Mouse (Mus musculus) brain, embryonic 18.5 days (tissue): Measurements from ENCODE around the gene B020031M17Rik.
"Not testable (repeated sequence)": the region's sequence is repeated elsewhere in the genome, so short reads cannot be mapped to it uniquely, and the experiment has no call there.

Source experiments
- DNase-seq: peaks from one replicate; pipeline ENCODE4 v3.0.0-alpha.2; 2012; ENCODE audit warnings: low read depth, low spot score

Gene B020031M17Rik

DNA sequence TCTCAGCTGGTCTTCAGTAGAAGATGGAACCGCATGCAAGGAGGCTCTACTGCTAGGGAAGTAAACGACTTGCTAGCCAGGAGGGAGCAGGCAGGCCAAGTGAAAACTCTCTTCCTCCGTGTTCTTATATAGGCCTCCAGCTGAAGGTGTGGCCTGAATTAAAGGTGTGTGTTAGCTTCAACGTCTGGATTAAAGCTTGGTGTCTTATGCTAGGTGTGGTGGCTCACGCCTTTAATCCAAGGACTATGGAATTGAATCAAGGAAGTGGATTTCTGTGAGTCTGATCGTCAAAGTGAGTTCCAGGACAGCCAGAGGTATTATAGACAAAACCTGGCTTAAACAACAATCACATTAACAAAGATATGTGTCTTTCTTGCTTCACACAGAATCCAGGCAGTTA, at the start of gene B020031M17Rik:
TSS of gene B020031M17Rik (minus strand) at position 101 of the 400 bp plus-strand sequence.
- DNase-seq: not testable (repeated sequence)

DNA sequence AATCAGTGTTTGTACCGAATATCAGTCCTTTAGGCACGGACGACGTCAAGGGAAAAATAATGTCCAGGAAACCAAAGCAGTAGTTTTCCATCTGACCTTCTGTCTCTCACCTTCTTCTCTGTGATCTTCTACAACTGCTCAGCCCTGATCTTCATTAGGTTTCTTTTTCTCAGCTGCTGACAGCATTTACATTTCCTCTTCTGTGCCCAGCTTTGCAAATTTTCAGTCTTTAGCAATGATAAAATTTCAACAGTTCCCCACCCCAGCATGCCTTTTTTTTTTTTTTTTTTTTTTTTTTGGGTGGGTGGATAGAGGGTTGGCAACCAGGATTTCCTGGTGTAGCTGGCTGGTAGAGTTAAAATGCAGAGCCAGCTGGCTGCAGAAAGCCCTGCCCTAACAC, 48.6 kb upstream of the B020031M17Rik start:
- DNase-seq: not testable (repeated sequence)

DNA sequence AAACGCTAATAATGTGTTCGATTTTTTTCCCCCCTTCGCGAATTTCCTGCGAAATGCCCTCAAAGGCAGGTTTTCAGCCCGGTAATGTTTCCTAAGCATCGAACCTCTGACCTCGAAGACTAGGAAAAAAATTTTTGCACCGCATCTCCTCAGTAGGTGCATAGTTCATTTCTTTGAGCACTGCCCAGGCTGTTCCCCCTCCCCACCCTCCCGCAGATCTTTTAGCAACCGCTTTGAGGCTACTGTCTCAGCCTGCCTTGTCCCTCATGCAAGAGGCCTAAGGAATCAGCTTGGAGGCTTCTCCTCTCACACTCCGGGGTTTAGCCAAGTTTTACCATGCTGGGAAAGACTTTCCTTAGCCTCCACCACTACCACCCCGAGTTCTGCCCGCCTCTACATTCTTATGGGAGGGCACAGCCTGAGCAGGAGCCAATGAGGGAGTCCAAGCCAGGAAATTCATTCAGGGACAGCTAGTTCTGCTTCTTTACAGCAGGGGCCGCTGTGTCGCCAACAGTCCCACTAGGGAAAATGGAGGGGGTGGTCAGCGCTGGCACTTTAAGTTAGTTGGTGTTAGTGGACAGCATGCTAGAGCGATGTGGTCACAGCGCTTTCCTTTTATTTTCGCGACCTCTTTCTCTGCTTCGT, 48.0 kb upstream of the B020031M17Rik start:
- not testable (repeated sequence) for DNase-seq

DNA sequence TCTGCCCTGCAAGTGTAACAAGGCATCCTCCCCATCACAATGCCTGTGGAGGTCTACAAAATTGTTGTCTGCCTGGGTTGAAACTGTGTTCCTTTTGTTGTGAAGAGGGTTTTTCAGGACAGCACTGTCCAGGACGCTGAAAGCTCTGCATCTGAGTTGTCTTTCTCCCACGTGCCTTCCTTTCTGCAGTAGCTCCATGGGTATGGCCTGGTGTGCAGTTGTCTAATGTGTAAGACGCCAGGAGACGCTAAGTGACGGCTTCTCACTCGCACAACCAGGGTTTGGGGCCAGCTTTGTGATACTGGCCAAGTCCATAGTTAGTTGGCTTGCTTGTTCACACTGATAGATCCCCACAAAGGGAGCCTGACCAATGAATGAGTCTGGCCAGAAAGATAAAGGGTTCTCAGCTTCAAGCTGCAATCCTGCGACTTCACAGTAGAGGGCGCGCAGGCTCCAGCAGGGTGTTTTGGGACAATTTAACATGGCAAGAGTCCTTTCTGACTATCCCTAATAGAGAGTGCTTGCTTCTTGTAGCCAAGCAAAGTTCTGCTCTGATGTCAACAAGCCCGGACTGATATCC, 41.4 kb upstream of the B020031M17Rik start:
- not testable (repeated sequence) for DNase-seq

DNA sequence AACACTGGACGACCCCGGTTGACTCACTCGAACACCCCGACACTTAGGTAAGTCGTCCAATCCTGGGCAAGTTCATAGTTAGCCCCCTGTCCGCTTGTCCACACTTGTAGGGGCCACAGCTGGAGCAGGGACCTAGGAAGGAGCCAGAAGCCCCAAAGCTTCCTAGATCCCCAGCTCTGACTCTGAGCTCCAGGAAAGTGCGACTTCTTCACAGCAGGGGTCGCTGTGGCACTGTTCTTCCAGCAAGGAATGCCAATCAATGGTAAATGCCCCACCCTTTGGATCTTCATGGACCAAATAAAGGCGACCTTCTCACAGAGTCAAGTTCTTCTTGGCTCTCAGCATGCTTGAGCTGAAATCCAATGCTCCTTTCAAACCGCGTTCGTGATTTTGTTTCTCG, 40.7 kb upstream of the B020031M17Rik start:
- not testable (repeated sequence) for DNase-seq

DNA sequence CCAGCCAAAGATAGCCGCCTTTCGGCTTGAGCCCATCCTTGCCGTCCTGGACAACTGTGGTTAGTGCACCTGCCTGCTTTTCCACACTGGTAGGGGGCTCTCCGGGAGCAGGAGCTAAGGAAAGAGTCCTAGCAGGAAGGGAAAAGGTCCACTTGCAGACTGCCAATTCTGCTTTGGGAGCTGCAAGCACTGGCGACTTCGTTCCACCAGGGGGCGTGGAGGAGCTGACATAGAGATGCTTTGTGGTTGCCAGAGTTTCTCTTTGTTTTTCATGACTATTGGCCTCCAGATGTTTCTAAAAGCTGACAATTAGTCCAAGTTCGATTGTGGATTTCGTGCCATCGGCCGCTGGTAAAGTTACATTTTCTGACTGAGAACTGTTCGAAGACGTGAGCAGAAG, 18.6 kb upstream of the B020031M17Rik start:
- not testable (repeated sequence) for DNase-seq

DNA sequence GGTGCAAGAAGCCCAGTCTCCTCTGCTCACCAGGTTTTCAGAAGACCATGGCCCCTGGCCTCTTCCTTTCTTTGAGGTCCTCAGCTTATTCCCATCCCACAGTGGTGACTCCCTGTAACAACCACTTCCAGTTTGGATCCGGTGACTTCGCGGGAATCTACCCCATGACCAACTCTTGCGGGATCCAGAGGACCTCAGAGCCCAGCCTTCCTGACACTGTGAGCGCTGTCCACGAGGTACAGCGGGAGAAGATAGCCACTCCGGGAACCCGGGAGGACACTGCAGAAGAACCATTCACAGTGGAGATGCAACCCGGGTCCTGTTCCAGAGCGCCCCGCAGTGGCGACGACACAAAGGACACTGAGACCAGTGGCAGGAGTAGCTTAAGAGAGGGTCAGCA, 17.6 kb upstream of the B020031M17Rik start:
- DNase-seq: not testable (repeated sequence)

DNA sequence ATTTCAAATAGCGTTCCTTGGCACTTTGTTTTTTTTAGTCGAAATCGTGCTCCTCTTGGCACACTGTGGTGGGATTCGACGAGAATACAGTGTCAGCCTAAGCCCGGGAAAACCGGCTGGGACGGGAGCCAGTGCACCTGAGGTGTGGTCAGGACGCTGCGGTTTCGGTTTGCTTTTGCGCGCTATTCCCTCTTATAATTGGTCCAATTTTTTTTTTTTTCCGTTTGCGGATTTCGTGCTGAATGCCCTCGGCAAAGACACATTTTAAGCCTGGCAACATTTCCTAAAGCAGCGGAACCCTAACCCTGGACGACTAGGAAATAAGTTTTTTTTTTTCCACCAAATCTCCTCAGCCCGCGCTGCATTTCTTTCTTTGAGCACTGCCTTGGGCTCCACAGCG, 15.4 kb upstream of the B020031M17Rik start:
- DNase-seq: not testable (repeated sequence)

DNA sequence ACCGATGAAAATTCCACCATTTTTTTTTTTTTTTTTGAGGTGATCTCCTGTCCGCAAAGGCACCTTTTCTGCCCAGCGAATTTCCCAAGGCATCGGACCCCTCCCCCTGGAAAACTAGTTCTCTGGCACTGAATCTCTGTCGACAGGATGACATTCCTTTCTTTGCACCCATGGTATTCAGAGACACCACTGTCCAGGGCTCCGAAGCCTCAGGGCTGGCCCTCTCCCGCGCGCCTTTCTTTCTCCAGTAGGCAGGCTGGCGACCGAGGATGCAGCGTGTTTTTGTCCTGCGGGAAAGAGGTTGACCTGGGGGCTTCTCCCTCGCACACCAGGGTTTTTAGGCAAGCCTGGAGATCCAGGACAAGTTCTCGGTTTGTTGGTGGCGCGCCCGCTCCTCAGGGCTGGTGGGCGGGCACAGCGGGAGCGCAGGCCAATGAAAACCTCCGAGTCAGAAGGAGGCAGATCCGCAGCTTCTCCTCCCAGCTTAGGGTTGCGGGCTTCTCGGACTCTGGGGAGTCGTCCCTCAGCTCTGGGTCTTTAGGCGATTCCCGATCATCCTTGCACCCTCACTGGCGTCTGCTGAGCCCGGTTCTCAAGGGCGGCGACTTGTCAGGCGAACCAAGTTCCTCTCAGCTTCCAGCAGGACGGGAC, 14.8 kb upstream of the B020031M17Rik start:
- DNase-seq: not testable (repeated sequence)

DNA sequence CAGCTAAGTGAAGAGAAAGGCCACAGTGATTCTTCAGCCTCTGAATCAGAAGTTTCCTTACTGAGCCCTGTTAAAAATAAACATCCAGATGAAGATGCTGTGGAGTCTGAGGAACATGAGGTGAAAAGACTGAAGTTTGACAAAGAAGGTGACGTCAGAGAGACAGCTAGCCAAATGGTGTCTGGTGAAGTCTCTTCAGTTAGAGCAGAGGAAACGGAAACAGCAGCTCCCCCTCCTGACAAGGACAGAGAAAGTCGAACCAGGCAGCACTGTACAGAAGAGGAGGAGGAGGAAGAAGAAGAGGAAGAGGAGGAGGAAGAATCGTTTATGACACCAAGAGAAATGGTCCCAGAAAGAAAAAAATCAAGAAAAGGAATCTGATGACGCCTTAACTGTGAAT, 12.2 kb upstream of the B020031M17Rik start:
- not testable (repeated sequence) for DNase-seq

DNA sequence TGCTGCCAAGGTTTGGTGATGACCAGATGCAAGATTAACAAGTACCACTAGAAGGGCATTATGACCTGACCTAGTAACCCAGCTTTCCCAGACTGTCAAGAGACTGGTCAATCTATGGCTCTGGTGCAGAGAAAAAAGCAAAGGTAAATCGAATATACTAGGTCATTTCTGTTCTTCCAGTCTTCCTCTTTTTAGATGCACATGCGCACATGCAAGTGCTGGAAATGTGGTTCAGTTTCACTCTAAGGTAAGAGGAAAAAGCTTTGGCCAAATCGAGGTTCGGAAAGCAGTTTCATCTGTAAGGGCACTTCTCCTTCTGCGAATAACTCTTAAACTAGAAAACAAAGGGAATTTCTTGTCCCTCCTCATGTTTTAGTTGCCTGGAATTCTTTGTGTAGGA, 5.0 kb upstream of the B020031M17Rik start:
- not testable (repeated sequence) for DNase-seq

DNA sequence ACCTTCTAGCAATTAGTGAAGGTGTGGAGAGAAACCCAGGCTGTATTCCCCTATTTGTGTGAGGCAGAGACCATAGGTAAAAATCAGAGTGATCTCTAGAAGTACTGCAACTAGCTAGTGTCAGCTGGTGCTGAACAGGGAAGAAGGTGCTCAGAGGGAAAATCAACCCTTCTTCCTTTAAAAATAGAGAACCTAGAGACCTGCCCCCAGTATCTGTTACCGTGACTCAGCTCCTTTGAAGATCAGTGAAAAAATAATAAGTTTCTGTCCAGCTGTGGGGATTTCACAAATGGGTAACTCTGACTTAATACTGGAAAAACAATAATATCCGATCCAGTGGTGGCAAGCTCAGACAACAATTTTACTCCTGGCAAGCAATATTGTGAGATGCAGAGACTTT, 4.5 kb upstream of the B020031M17Rik start:
- not testable (repeated sequence) for DNase-seq

DNA sequence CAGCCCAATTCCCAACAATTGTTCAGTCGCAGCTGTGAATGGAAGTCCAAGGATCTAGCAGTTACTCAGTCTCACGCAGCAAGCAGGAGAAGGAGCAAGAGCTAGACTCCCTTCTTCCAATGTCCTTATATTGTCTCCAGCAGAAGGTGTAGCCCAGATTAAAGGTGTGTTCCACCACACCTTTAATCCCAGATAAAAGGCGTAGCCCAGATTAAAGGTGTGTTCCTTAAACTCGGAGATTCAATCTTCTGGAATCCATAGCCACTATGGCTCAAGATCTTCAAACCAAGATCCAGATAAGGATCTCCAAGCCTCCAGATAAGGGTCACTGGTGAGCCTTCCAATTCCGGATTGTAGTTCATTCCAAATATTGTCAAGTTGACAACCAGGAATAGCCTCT, 21.4 kb downstream of the B020031M17Rik start, which contains the start of gene Gm21761:
TSS of gene Gm21761 (minus strand) at position 101 of the 400 bp plus-strand sequence.
- DNase-seq: not testable (repeated sequence)

DNA sequence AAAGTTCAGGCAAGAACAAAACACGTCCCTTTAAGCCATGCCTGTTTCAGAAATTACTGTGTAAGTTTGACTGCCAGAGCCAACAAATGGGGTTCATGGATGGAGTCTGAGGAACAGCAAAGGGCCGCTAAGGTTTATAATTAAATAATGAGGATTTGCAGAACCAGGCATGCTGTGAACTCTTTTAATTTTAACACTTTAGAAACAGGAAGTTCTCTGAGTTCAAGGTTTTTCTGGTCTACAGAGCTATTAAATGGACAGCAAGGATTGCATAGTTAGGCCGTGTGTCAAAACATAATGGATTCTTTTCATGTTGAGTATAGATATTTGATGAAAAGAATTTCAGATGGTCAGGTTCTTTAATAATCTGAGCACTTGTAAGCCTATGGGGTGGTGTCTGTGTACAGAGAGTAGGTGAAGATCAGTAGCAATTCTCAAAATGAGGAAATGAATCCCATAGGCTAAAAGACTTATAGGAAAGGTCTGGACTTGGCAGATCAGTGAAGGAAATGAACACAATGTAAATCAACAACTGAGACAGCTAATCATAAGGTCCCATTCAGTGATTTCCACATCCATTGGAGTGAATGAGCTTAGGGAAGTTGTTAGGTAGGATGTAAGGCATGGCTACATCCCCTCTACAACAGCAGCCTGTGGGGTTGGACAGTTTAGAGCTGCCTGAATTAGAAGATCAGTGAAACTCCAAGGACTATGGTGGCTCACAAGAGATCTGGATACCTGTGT, 25.8 kb downstream of the B020031M17Rik start:
- not testable (repeated sequence) for DNase-seq

DNA sequence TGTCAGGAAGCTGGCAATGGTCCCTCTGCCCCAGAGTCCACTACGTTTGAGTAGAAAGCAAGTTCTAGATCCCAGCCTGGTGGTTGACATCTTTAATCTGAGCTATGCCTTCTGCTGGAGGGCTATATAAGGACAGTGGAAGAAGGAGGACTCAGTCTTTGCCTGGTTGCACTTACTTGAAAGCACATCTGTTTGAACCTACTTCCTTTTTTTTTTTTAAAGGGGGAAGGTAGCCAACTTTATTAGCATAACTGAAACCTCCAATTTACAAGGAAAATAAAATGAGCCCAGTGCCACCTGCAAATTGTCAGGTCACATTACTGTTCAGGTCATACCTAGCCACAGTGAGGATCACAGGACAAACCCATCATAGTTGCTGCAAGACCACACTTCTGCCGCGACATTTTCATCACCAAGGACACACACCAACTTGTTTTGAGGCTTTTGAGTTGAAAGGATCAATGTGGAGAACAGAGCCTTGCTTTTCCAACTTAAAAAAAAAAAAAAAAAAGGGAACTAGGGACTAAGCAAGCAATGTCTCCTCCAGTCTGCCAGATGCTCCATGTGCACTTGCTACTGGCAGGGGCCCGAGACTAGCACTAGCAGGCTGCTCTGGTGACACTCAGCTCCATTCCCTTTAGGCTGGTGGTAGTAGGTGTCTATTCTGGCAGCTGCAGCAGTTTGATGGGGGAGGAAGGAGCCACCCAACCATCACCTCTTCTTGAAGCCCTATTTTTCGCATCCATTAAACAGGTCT, 33.5 kb downstream of the B020031M17Rik start:
- DNase-seq: not testable (repeated sequence)

DNA sequence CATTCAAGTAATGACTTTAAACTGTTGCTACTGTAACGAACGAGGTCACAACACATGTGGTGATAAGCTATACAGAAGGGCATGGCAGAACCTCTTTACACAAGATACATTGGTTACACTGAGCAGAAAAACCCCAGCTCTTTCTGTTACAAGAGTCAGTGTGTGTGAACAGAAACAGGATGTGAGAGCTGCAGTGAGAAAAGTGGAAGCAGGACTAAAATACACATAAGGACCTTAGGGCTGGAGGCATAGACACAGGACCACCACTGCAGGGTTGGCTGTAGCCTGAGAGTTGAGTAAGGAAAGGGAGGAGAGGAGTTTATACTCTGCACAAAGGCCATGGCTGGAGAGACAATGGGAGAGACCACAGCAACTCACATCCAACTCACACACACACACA, 34.2 kb downstream of the B020031M17Rik start:
- not testable (repeated sequence) for DNase-seq
